In the genomic region with DNA sequence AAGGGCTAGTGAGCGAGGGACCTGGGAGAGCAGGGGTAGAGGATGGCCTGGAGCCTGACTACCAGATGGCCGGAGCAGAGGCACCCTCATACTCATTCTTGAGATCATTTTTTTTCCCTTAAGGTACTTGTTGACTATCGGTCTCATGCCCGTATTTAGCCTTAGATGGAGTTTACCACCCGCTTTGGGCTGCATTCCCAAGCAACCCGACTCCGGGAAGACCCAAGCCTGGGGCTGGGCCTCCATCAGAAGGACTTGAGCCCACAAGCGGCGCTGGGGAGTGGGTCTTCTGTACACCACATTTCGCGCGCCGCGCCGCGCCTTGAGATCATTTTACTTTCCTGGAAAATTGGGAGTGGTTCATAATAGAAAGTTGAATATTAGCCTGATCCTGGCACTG, we compare ENCODE assay signal across 7 mouse cellular contexts.
A peak's percentile ranks its signal among the peaks of the same experiment; 100 is the strongest.
DNase-seq lines count a peak whose midpoint lies in the region; ATAC-seq lines count a peak whose summit lies in the region.

No protein-coding gene starts in this region.

- intact Hi-C loops in left cerebral cortex, postnatal 14 days (cut with DNase I), result no loop called here

- no peak overlapping the region for H3K4me2 ChIP-seq in intestine, embryonic 16.5 days (ENCODE audit: low read depth, low read length)

- no peak overlapping the region for H3K4me3 ChIP-seq in intestine, embryonic 16.5 days (ENCODE audit: low read length)

- no peak overlapping the region for H3K9ac ChIP-seq in intestine, embryonic 16.5 days (ENCODE audit: low read depth, low read length)

- 93% methylated on average over 16 of the region's 16 CpGs for WGBS in intestine, embryonic 16.5 days

- no peaks in the 10 kb centered on the region for H3K4me1 ChIP-seq in intestine, embryonic 16.5 days (ENCODE audit: control insufficient read depth, insufficient read depth, low read length)

- no peaks in the 10 kb centered on the region for H3K36me3 ChIP-seq in intestine, embryonic 16.5 days (ENCODE audit: control insufficient read depth, insufficient read depth, low read length)

- peak; percentile 91 for ATAC-seq in intestine, embryonic 16.5 days

- no peaks in the 10 kb centered on the region for H3K27me3 ChIP-seq in intestine, embryonic 16.5 days (replicated peaks; ENCODE audit: control insufficient read depth, insufficient read depth, low read length)

- peak; percentile 93 to 98 for DNase-seq in adrenal gland, adult (ENCODE audit: inconsistent age in 2 of 2, low spot score in 1 of 2)
- peak; percentile 99 for DNase-seq in embryo, embryonic 10.5 days (ENCODE audit: low spot score)
- peak; percentile 99 to 100 for DNase-seq in gastrocnemius, postnatal 4 days (ENCODE audit: low spot score in 2 of 2)
- DNase-seq in left cerebral cortex, postnatal 14 days (ENCODE audit: low spot score in 2 of 2), result peak; percentile 96 to 98
- DNase-seq in mesoderm, embryonic 11.5 days (ENCODE audit: low read depth, low spot score), result peak; percentile 100
- DNase-seq in spleen, adult 12 weeks (ENCODE audit: low spot score), result peak; percentile 77

- no peak overlapping the region for H3K27ac ChIP-seq in intestine, embryonic 16.5 days (ENCODE audit: low read length)

- no peaks in the 10 kb centered on the region for H3K9me3 ChIP-seq in intestine, embryonic 16.5 days (ENCODE audit: control insufficient read depth, low read length)
